In genomic region chr1:140245876-140246597, GRCm38 (mm10) we compare ENCODE assay signal across 8 mouse cellular contexts. TPM values are rescaled to one million over a fixed set of nuclear protein-coding genes. Genes with fewer than 3 reads are reported as not detected.
DNase-seq lines count a peak whose midpoint lies in the region; ATAC-seq and TF ChIP-seq lines count a peak whose summit lies in the region.

Kcnt2 (plus strand) TSS chr1:140246158.

- peak within 1 kb of the TSS; percentile 58 for H3K4me2 ChIP-seq in lung, postnatal 0 days (replicated peaks; ENCODE audit: low read depth, low read length)
- peak within 1 kb of the TSS; percentile 68 for H3K4me2 ChIP-seq in stomach, embryonic 14.5 days (replicated peaks; ENCODE audit: low read depth, low read length)

- DNase-seq in lung, adult 18-20 months, result peak; percentile 12 to 23
- DNase-seq in lung, postnatal 36 days, result no peak
- peak; percentile 31 to 44 for DNase-seq in frontal cortex, postnatal 10 days (ENCODE audit: low spot score in 2 of 2)
- peak; percentile 23 for DNase-seq in hindbrain, embryonic 10.5 days (ENCODE audit: low spot score)
- peak; percentile 44 to 51 for DNase-seq in layer of hippocampus, postnatal 36 days
- DNase-seq in lung, postnatal 0 days (ENCODE audit: low spot score), result peak; percentile 18
- DNase-seq in thymus, postnatal 14 days, result no peak

- WGBS in hindbrain, embryonic 10.5 days, result under 1% methylated on average over 21 of the region's 21 CpGs
- under 1% methylated on average over 20 of the region's 21 CpGs for WGBS in lung, postnatal 0 days
- 1% methylated on average over 21 of the region's 21 CpGs for WGBS in stomach, embryonic 14.5 days

- TF ChIP-seq CTCF in lung, postnatal 0 days (IDR thresholded peaks at IDR 0.05), result no peak

- H3K27me3 ChIP-seq in hindbrain, embryonic 10.5 days (ENCODE audit: insufficient read depth, poor library complexity, severe bottlenecking), result no peaks in the 10 kb centered on the region
- no peaks in the 10 kb centered on the region for H3K27me3 ChIP-seq in lung, postnatal 0 days (replicated peaks; ENCODE audit: insufficient read depth, low read length)
- H3K27me3 ChIP-seq in stomach, embryonic 14.5 days (ENCODE audit: control insufficient read depth, insufficient read depth, low read length), result no peaks in the 10 kb centered on the region

- no peak within 1 kb of the TSS for H3K9ac ChIP-seq in lung, postnatal 0 days (replicated peaks; ENCODE audit: low read depth)
- peak within 1 kb of the TSS; percentile 36; the same call in 1 of the 2 replicates for H3K9ac ChIP-seq in stomach, embryonic 14.5 days (replicated peaks; ENCODE audit: low read depth, low read length)

- H3K27ac ChIP-seq in hindbrain, embryonic 10.5 days, result peak within 1 kb of the TSS; percentile 81
- H3K27ac ChIP-seq in lung, postnatal 0 days (ENCODE audit: low read length), result no peak within 1 kb of the TSS
- peak within 1 kb of the TSS; percentile 22; the same call in 1 of the 2 replicates for H3K27ac ChIP-seq in stomach, embryonic 14.5 days (ENCODE audit: low read length)

- no peak for ATAC-seq in lung, postnatal 0 days
- ATAC-seq in stomach, embryonic 14.5 days (ENCODE audit: insufficient number of reproducible peaks, insufficient read depth, low FRiP score, low read depth), result peak; percentile 46; the same call in 1 of the 2 replicates

- H3K4me3 ChIP-seq in hindbrain, embryonic 10.5 days, result peak within 1 kb of the TSS; percentile 70
- peak within 1 kb of the TSS; percentile 33 for H3K4me3 ChIP-seq in lung, postnatal 0 days (ENCODE audit: low read depth, low read length)
- peak within 1 kb of the TSS; percentile 43 for H3K4me3 ChIP-seq in stomach, embryonic 14.5 days (ENCODE audit: low read depth, low read length)

- no peak for TF ChIP-seq EP300 in lung, postnatal 0 days (IDR thresholded peaks at IDR 0.05)

- H3K4me1 ChIP-seq in hindbrain, embryonic 10.5 days (replicated peaks), result peaks cover 11% of the 10 kb centered on the region
- no peaks in the 10 kb centered on the region for H3K4me1 ChIP-seq in lung, postnatal 0 days (ENCODE audit: insufficient read depth, low read depth, low read length)
- no peaks in the 10 kb centered on the region for H3K4me1 ChIP-seq in stomach, embryonic 14.5 days (ENCODE audit: control insufficient read depth, insufficient read depth, low read length)

- H3K9me3 ChIP-seq in hindbrain, embryonic 10.5 days, result no peaks in the 10 kb centered on the region
- H3K9me3 ChIP-seq in lung, postnatal 0 days (ENCODE audit: low read length), result no peaks in the 10 kb centered on the region
- no peaks in the 10 kb centered on the region for H3K9me3 ChIP-seq in stomach, embryonic 14.5 days (ENCODE audit: control insufficient read depth, low read depth, low read length)

- no peaks in the 10 kb centered on the region for H3K36me3 ChIP-seq in hindbrain, embryonic 10.5 days
- no peaks in the 10 kb centered on the region for H3K36me3 ChIP-seq in lung, postnatal 0 days (ENCODE audit: insufficient read depth, low read length)
- no peaks in the 10 kb centered on the region for H3K36me3 ChIP-seq in stomach, embryonic 14.5 days (ENCODE audit: control insufficient read depth, insufficient read depth, low read length)

RNA-seq across cellular contexts. Expression of gene Kcnt2, which starts in this region (rescaled TPM):
- polyA plus RNA-seq in hindbrain, embryonic 10.5 days (2016; fragmentation: Nextera tagmentation; extraction: Ambion mirVana), result 1.0 and 1.1 TPM in 2 replicates
- 10 to 100 TPM; 37.6 to 39.9 TPM for total RNA-seq in layer of hippocampus, postnatal 36 days (2021)
- not detected in 2 replicates for polyA plus RNA-seq in lung, postnatal 0 days (2015; fragmentation: Nextera tagmentation; extraction: Ambion mirVana)
- 7.5 and 8.2 TPM in 2 replicates for polyA plus RNA-seq in stomach, embryonic 14.5 days (2014; fragmentation: Nextera tagmentation; extraction: Ambion mirVana)

Comparison
In these comparisons a context has a peak if more than half of its experiments do, and no peak if none do; other contexts are left out.
1. DNase-seq: peak in lung, adult 18-20 months (2 of 2), frontal cortex, postnatal 10 days (2 of 2), hindbrain, embryonic 10.5 days (single experiment) and layer of hippocampus, postnatal 36 days (2 of 2); none in lung, postnatal 36 days (single experiment) and thymus, postnatal 14 days (single experiment).
2. Peak in DNase-seq, H3K4me3 ChIP-seq and H3K4me2 ChIP-seq in lung, postnatal 0 days; RNA of the gene not detected or under 1 TPM.
3. Peak in every context shown above with its lines, with median percentiles within 50 percentile points of each other: H3K4me3 ChIP-seq.